Mouse (Mus musculus): ENCODE results near the gene Olfr1318. TPM values are rescaled to one million over a fixed set of nuclear protein-coding genes. Genes with fewer than 3 reads are reported as not detected.
A peak's percentile ranks its signal among the peaks of the same experiment; 100 is the strongest.

The Olfr1318 gene
- polyA plus RNA-seq (2015; fragmentation: Nextera tagmentation; extraction: Ambion mirVana), result 0.07 and 0.16 TPM in 2 replicates

GRCm38 (mm10) chr2:112153898-112154297 lies at the start of gene Olfr1318:
Olfr1318 (plus strand) TSS chr2:112154198.
- no peaks in the 10 kb centered on the region for H3K9me3 ChIP-seq
- no peaks in the 10 kb centered on the region for H3K4me1 ChIP-seq (replicated peaks)
- no peak within 1 kb of the TSS for H3K27ac ChIP-seq (replicated peaks)
- H3K27me3 ChIP-seq, result no peaks in the 10 kb centered on the region
- H3K4me3 ChIP-seq, result no peak within 1 kb of the TSS
- H3K36me3 ChIP-seq, result no peaks in the 10 kb centered on the region
- ATAC-seq (ENCODE audit: low FRiP score, low read depth), result no peak
- H3K4me2 ChIP-seq, result no peak within 1 kb of the TSS
- no peak within 1 kb of the TSS for H3K9ac ChIP-seq

- H3K4me2 ChIP-seq, result no peak within 1 kb of the TSS
- no peak within 1 kb of the TSS for H3K9ac ChIP-seq
- H3K27me3 ChIP-seq, result no peaks in the 10 kb centered on the region
- no peaks in the 10 kb centered on the region for H3K9me3 ChIP-seq
- no peak within 1 kb of the TSS for H3K4me3 ChIP-seq
- H3K27ac ChIP-seq (replicated peaks), result no peak within 1 kb of the TSS
- H3K4me1 ChIP-seq (replicated peaks), result no peaks in the 10 kb centered on the region
- no peak for ATAC-seq (ENCODE audit: low FRiP score, low read depth)
- H3K36me3 ChIP-seq, result no peaks in the 10 kb centered on the region
- 78% methylated on average over 1 of the region's 1 CpGs for WGBS
Observed at GRCm38 (mm10) chr2:112115340-112115739, 38.7 kb upstream of the Olfr1318 start, which contains the start of gene Olfr1315-ps1. Olfr1315-ps1 (minus strand) TSS chr2:112115440.

- H3K4me3 ChIP-seq, result no peak within 1 kb of the TSS
- WGBS, result 89% methylated on average over 2 of the region's 2 CpGs
- H3K27me3 ChIP-seq, result no peaks in the 10 kb centered on the region
- no peaks in the 10 kb centered on the region for H3K9me3 ChIP-seq
- no peak within 1 kb of the TSS for H3K4me2 ChIP-seq
- H3K9ac ChIP-seq, result no peak within 1 kb of the TSS
- no peak within 1 kb of the TSS for H3K27ac ChIP-seq (replicated peaks)
- ATAC-seq (ENCODE audit: low FRiP score, low read depth), result no peak
- no peaks in the 10 kb centered on the region for H3K36me3 ChIP-seq
- H3K4me1 ChIP-seq (replicated peaks), result no peaks in the 10 kb centered on the region
Observed at GRCm38 (mm10) chr2:112134877-112135276, 19.1 kb upstream of the Olfr1318 start, which contains the start of gene Olfr1316. Olfr1316 (minus strand) TSS chr2:112134977.

- H3K9ac ChIP-seq, result no peak within 1 kb of the TSS
- no peak within 1 kb of the TSS for H3K4me2 ChIP-seq
- ATAC-seq (ENCODE audit: low FRiP score, low read depth), result no peak
- H3K4me1 ChIP-seq (replicated peaks), result no peaks in the 10 kb centered on the region
- H3K36me3 ChIP-seq, result no peaks in the 10 kb centered on the region
- WGBS, result 84% methylated on average over 2 of the region's 2 CpGs
- H3K27me3 ChIP-seq, result no peaks in the 10 kb centered on the region
- no peak within 1 kb of the TSS for H3K4me3 ChIP-seq
- H3K27ac ChIP-seq (replicated peaks), result no peak within 1 kb of the TSS
- no peaks in the 10 kb centered on the region for H3K9me3 ChIP-seq
Observed at GRCm38 (mm10) chr2:112140029-112140428, 14.0 kb upstream of the Olfr1318 start, which contains the start of gene Olfr1317. Olfr1317 (plus strand) TSS chr2:112140329.

GRCm38 (mm10) chr2:112196859-112197258 lies 42.9 kb downstream of the Olfr1318 start:
- Histone ChIP-seq H3K9ac (no peak overlapping the region), H3K4me2 (no peak overlapping the region), H3K9me3 (no peaks in the 10 kb centered on the region), H3K27me3 (no peaks in the 10 kb centered on the region), H3K4me1 (replicated peaks) (no peaks in the 10 kb centered on the region), H3K27ac (replicated peaks) (no peak overlapping the region), H3K36me3 (no peaks in the 10 kb centered on the region), H3K4me3 (no peak overlapping the region)
- ATAC-seq (ENCODE audit: low FRiP score, low read depth), result peak; percentile 45; the same call in 1 of the 2 replicates
- WGBS, result 3% methylated on average over 2 of the region's 2 CpGs

- H3K9me3 ChIP-seq, result no peaks in the 10 kb centered on the region
- H3K4me2 ChIP-seq, result no peak overlapping the region
- H3K27ac ChIP-seq (replicated peaks), result no peak overlapping the region
- H3K27me3 ChIP-seq, result no peaks in the 10 kb centered on the region
- no peak for ATAC-seq (ENCODE audit: low FRiP score, low read depth)
- WGBS, result 58% methylated on average over 6 of the region's 6 CpGs
- no peak overlapping the region for H3K4me3 ChIP-seq
- no peak overlapping the region for H3K9ac ChIP-seq
- no peaks in the 10 kb centered on the region for H3K36me3 ChIP-seq
- H3K4me1 ChIP-seq (replicated peaks), result no peaks in the 10 kb centered on the region
Observed at GRCm38 (mm10) chr2:112203056-112203455, 49.1 kb downstream of the Olfr1318 start.

Other genes starting within 250 kb of the Olfr1318 start
- not detected in 2 replicates for gene Olfr1306, start 237.9 kb upstream of the Olfr1318 start, polyA plus RNA-seq (2015; fragmentation: Nextera tagmentation; extraction: Ambion mirVana)
- 0.01 TPM in 1 of 2 replicates, not detected in the other for gene Olfr1307, start 204.8 kb upstream of the Olfr1318 start, polyA plus RNA-seq (2015; fragmentation: Nextera tagmentation; extraction: Ambion mirVana)
- not detected in 2 replicates for gene Olfr1308, start 189.3 kb upstream of the Olfr1318 start, polyA plus RNA-seq (2015; fragmentation: Nextera tagmentation; extraction: Ambion mirVana)
- gene Olfr1309, start 163.9 kb upstream of the Olfr1318 start, polyA plus RNA-seq (2015; fragmentation: Nextera tagmentation; extraction: Ambion mirVana), result not detected in 2 replicates
- not detected in 2 replicates for gene Olfr1310, start 141.5 kb upstream of the Olfr1318 start, polyA plus RNA-seq (2015; fragmentation: Nextera tagmentation; extraction: Ambion mirVana)
- gene Olfr1311, start 129.8 kb upstream of the Olfr1318 start, polyA plus RNA-seq (2015; fragmentation: Nextera tagmentation; extraction: Ambion mirVana), result not detected in 2 replicates
- gene Olfr1312, start 104.0 kb upstream of the Olfr1318 start, polyA plus RNA-seq (2015; fragmentation: Nextera tagmentation; extraction: Ambion mirVana), result not detected in 2 replicates
- not detected in 2 replicates for gene Olfr1313, start 76.4 kb upstream of the Olfr1318 start, polyA plus RNA-seq (2015; fragmentation: Nextera tagmentation; extraction: Ambion mirVana)
- 0.05 TPM in 1 of 2 replicates, not detected in the other for gene Olfr1314, start 57.4 kb upstream of the Olfr1318 start, polyA plus RNA-seq (2015; fragmentation: Nextera tagmentation; extraction: Ambion mirVana)
- not detected in 2 replicates for gene Olfr1315-ps1, start 38.8 kb upstream of the Olfr1318 start, polyA plus RNA-seq (2015; fragmentation: Nextera tagmentation; extraction: Ambion mirVana)
- not detected in 2 replicates for gene Olfr1316, start 19.2 kb upstream of the Olfr1318 start, polyA plus RNA-seq (2015; fragmentation: Nextera tagmentation; extraction: Ambion mirVana)
- not detected in 2 replicates for gene Olfr1317, start 13.9 kb upstream of the Olfr1318 start, polyA plus RNA-seq (2015; fragmentation: Nextera tagmentation; extraction: Ambion mirVana)
- gene Lpcat4, start 85.3 kb downstream of the Olfr1318 start, polyA plus RNA-seq (2015; fragmentation: Nextera tagmentation; extraction: Ambion mirVana), result 24.4 and 27.4 TPM in 2 replicates
- gene Nutm1, start 105.1 kb downstream of the Olfr1318 start, polyA plus RNA-seq (2015; fragmentation: Nextera tagmentation; extraction: Ambion mirVana), result 0.04 and 0.05 TPM in 2 replicates
- gene Nop10, start 107.7 kb downstream of the Olfr1318 start, polyA plus RNA-seq (2015; fragmentation: Nextera tagmentation; extraction: Ambion mirVana), result 180 and 199 TPM in 2 replicates
- 16.4 and 16.9 TPM in 2 replicates for gene Slc12a6, start 111.6 kb downstream of the Olfr1318 start, polyA plus RNA-seq (2015; fragmentation: Nextera tagmentation; extraction: Ambion mirVana)
- not detected in 2 replicates for gene Gm21985, start 112.1 kb downstream of the Olfr1318 start, polyA plus RNA-seq (2015; fragmentation: Nextera tagmentation; extraction: Ambion mirVana)
- 198 and 201 TPM in 2 replicates for gene Emc4, start 213.8 kb downstream of the Olfr1318 start, polyA plus RNA-seq (2015; fragmentation: Nextera tagmentation; extraction: Ambion mirVana)
- gene Katnbl1, start 225.0 kb downstream of the Olfr1318 start, polyA plus RNA-seq (2015; fragmentation: Nextera tagmentation; extraction: Ambion mirVana), result 29.8 and 30.6 TPM in 2 replicates

All from hindbrain, embryonic 15.5 days (tissue).